Mouse (Mus musculus): ENCODE measurements around the gene Igsf23. TPM values are rescaled to one million over a fixed set of nuclear protein-coding genes. Genes with fewer than 3 reads are reported as not detected.
"Not testable (repeated sequence)": the region's sequence is repeated elsewhere in the genome, so short reads cannot be mapped to it uniquely, and the experiment has no call there.

Igsf23 gene
- total RNA-seq, 1 experiment from 2014 or later: 0.46 TPM

GRCm38 (mm10) chr7:19937229-19937821 is 13.2 kb downstream of the Igsf23 start:
- no peak for ATAC-seq (replicated peaks; ENCODE audit: low read depth, poor library complexity, severe bottlenecking)

- ATAC-seq (replicated peaks; ENCODE audit: low read depth, poor library complexity, severe bottlenecking): no peak
Observed at GRCm38 (mm10) chr7:19935961-19936360, 14.6 kb downstream of the Igsf23 start.

GRCm38 (mm10) chr7:19935171-19935751 is 15.3 kb downstream of the Igsf23 start:
- peak; percentile 70 for ATAC-seq (replicated peaks; ENCODE audit: low read depth, poor library complexity, severe bottlenecking)

GRCm38 (mm10) chr7:19932877-19933809 is 17.4 kb downstream of the Igsf23 start:
- ATAC-seq (replicated peaks; ENCODE audit: low read depth, poor library complexity, severe bottlenecking): peak; percentile 37

GRCm38 (mm10) chr7:19932133-19932876 is 18.3 kb downstream of the Igsf23 start:
- no peak for ATAC-seq (replicated peaks; ENCODE audit: low read depth, poor library complexity, severe bottlenecking)

- not testable (repeated sequence) for ATAC-seq (replicated peaks; ENCODE audit: low read depth, poor library complexity, severe bottlenecking)
Observed at GRCm38 (mm10) chr7:19930481-19930880, 20.1 kb downstream of the Igsf23 start.

GRCm38 (mm10) chr7:19928486-19928885 is 22.1 kb downstream of the Igsf23 start:
- no peak for ATAC-seq (replicated peaks; ENCODE audit: low read depth, poor library complexity, severe bottlenecking)

GRCm38 (mm10) chr7:19926849-19927480 is 23.6 kb downstream of the Igsf23 start:
- peak; percentile 78 for ATAC-seq (replicated peaks; ENCODE audit: low read depth, poor library complexity, severe bottlenecking)

- ATAC-seq (replicated peaks; ENCODE audit: low read depth, poor library complexity, severe bottlenecking): no peak
Observed at GRCm38 (mm10) chr7:19925376-19925775, 25.2 kb downstream of the Igsf23 start.

GRCm38 (mm10) chr7:19923797-19924196 is 26.8 kb downstream of the Igsf23 start:
- no peak for ATAC-seq (replicated peaks; ENCODE audit: low read depth, poor library complexity, severe bottlenecking)

- peak; percentile 53 for ATAC-seq (replicated peaks; ENCODE audit: low read depth, poor library complexity, severe bottlenecking)
Observed at GRCm38 (mm10) chr7:19923354-19923753, 27.2 kb downstream of the Igsf23 start.

- peak; percentile 76 for ATAC-seq (replicated peaks; ENCODE audit: low read depth, poor library complexity, severe bottlenecking)
Observed at GRCm38 (mm10) chr7:19920506-19921261, 29.9 kb downstream of the Igsf23 start, which contains the start of gene Pvr. TSS of gene Pvr (minus strand) at chr7:19921160.

GRCm38 (mm10) chr7:19920166-19920505 is 30.4 kb downstream of the Igsf23 start:
- no peak for ATAC-seq (replicated peaks; ENCODE audit: low read depth, poor library complexity, severe bottlenecking)

- ATAC-seq (replicated peaks; ENCODE audit: low read depth, poor library complexity, severe bottlenecking): no peak
Observed at GRCm38 (mm10) chr7:19914558-19914957, 36.0 kb downstream of the Igsf23 start.

GRCm38 (mm10) chr7:19911695-19912524 is 38.6 kb downstream of the Igsf23 start:
- ATAC-seq (replicated peaks; ENCODE audit: low read depth, poor library complexity, severe bottlenecking): no peak

- no peak for ATAC-seq (replicated peaks; ENCODE audit: low read depth, poor library complexity, severe bottlenecking)
Observed at GRCm38 (mm10) chr7:19911292-19911658, 39.3 kb downstream of the Igsf23 start.

GRCm38 (mm10) chr7:19910421-19911291 is 39.9 kb downstream of the Igsf23 start:
- peak; percentile 98 for ATAC-seq (replicated peaks; ENCODE audit: low read depth, poor library complexity, severe bottlenecking)

Measured in common myeloid progenitor, adult 5-6 weeks (primary cell).